Mouse (Mus musculus) G1E (cell line): Measurements from ENCODE around the gene Rars2. TPM values are rescaled to one million over a fixed set of nuclear protein-coding genes. Genes with fewer than 3 reads are reported as not detected.

Source experiments
- ATAC-seq: 2 replicates; pipeline ENCODE4 v1.8.0; 2016; ENCODE audit warnings: mild to moderate bottlenecking; ENCODE audit not compliant: insufficient number of reproducible peaks, poor library complexity, low FRiP score, severe bottlenecking; ENCODE audit errors: extremely low read depth
- DNase-seq: peaks from one replicate; pipeline ENCODE4 v3.0.0; 2012; ENCODE audit warnings: low spot score
- H3K27me3 ChIP-seq: 2 replicates; pipeline ENCODE4 v1.6.1; 2012; ENCODE audit warnings: mild to moderate bottlenecking, low read length, inconsistent platforms; ENCODE audit not compliant: insufficient read depth
- H3K36me3 ChIP-seq: replicated peaks from 2 replicates; pipeline ENCODE3; 2012; ENCODE audit warnings: mild to moderate bottlenecking, inconsistent platforms
- H3K4me1 ChIP-seq: 2 replicates; pipeline ENCODE4 v1.6.1; 2012; ENCODE audit warnings: low read depth, low read length, inconsistent platforms, mixed read lengths; ENCODE audit not compliant: insufficient read depth
- H3K4me3 ChIP-seq: 2 replicates; pipeline ENCODE4 v1.5.1; 2012; ENCODE audit warnings: low read depth, mild to moderate bottlenecking, inconsistent platforms, low read length, moderate library complexity, mixed read lengths
- H3K9me3 ChIP-seq: replicated peaks from 2 replicates; pipeline ENCODE4 v1.6.1; 2012; ENCODE audit warnings: inconsistent platforms
- CTCF ChIP-seq: IDR thresholded peaks from 2 replicates; pipeline ENCODE4 v1.5.1; 2012; ENCODE audit warnings: low read depth, low read length, inconsistent platforms, mixed read lengths
- GATA1 ChIP-seq: IDR thresholded peaks from 2 replicates; pipeline ENCODE4 v1.6.1; 2012; ENCODE audit warnings: borderline replicate concordance, low read length, inconsistent platforms, mixed read lengths
- GATA2 ChIP-seq: IDR thresholded peaks from 2 replicates; pipeline ENCODE4 v1.6.1; 2012; ENCODE audit warnings: low read depth, low read length, inconsistent platforms, borderline replicate concordance
- POLR2AphosphoS5 ChIP-seq: IDR thresholded peaks from 2 replicates; pipeline ENCODE4 v1.6.1; 2012; ENCODE audit warnings: low read depth, low read length, inconsistent platforms; ENCODE audit not compliant: insufficient replicate concordance
- TAL1 ChIP-seq: conservative IDR thresholded peaks from 2 replicates; pipeline ENCODE4 v1.6.1; 2012; ENCODE audit warnings: low read depth, low read length, inconsistent platforms, mixed read lengths
- polyA plus RNA-seq: library from polyadenylated mRNA; stranded (reverse); fragments of >175 nt; gene quantifications from 2 replicates; pipeline ENCODE4 v1.2.3, GENCODE M21; 2012
- total RNA-seq, 2 experiments: library from RNA; stranded (forward) in 1 of 2; stranded (reverse) in 1 of 2; fragments of 200-1000 nt in 1 of 2; fragments of >200 nt in 1 of 2; fragmentation: Nextera tagmentation in 1 of 2; gene quantifications; 2 replicates each; pipeline ENCODE4 v1.2.3; 2014 to 2017

Gene Rars2
- total and polyA plus RNA-seq, 3 experiments = 5.2 to 93.8 (median 49.3) TPM

DNA sequence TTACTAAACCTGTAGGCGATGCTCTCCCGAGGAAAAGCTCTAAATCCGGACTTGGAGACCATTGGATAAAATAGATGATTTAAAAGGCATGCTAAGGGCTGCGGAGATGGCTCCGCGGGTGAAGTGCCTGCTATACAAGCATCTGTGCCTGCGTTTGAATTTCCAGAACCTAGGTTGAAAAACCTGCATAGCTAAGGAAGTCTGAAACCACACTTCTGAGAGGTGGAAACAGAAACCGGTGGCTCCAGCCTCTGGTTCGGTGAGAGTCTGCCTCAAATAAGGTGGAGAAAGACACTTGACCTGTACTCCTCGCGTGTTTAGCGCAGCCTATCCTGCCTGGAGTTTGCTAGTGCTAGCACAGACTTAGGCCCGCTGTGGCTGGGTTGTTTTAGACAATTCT, 546 bp downstream of the Rars2 start:
- ATAC-seq = no peak
- Histone ChIP-seq H3K9me3 (no peaks in the 10 kb centered on the region), H3K4me1 (peaks cover 29% of the 10 kb centered on the region), H3K27me3 (no peaks in the 10 kb centered on the region), H3K4me3 (peak overlapping the region; percentile 91), H3K36me3 (peaks cover 27% of the 10 kb centered on the region)
- no peak for TF ChIP-seq GATA1
- no peak for TF ChIP-seq TAL1
- no peak for TF ChIP-seq POLR2AphosphoS5
- TF ChIP-seq GATA2 = no peak
- DNase-seq = peak; percentile 9

DNA sequence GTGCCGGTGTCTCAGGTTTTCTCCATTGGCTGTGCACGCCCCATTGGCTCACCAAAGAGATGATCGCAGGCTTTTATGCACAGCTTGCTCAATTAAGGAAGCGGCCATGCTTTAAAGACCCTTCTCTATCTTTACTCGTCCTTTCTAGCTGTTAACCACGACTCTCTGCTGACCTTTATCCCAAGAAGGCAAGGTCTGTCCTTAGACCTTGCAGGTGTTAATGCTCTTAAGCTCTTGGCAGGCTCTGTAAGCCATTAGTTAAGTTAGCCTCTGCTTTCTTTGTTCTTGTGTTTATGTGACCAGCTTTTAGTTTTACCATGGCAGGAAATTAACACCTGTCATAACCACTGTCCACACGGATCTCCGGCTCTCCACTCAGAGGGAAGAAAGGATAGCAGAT, 1.4 kb downstream of the Rars2 start:
- TF ChIP-seq POLR2AphosphoS5 (no peak), GATA2 (no peak), TAL1 (no peak), GATA1 (no peak), CTCF (no peak)

DNA sequence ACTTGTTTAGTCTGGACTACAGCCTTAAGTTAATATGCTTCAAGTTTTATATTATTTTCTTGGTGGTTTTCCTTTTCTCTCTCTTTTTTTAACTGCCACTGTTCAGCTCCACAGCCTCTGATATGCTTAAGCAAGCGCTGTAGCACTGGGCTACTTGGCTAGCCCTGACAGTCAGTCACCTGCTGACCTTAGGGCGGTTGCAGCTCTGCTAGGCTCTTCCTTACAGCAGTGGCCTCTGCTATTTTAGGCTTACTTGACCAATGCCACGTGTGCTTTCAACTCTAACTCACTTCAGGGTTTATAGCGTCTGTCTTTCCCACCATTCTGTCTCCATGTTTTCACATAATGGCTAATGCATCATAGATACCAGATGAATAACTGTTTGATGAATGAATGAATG, 10.8 kb downstream of the Rars2 start:
- ATAC-seq (no peak), DNase-seq (no peak)
- H3K4me1 ChIP-seq = no peaks in the 10 kb centered on the region; the same call in 1 of the 2 replicates
- no peaks in the 10 kb centered on the region for H3K9me3 ChIP-seq
- H3K36me3 ChIP-seq = peaks cover 76% of the 10 kb centered on the region
- H3K27me3 ChIP-seq = no peaks in the 10 kb centered on the region
- no peak overlapping the region for H3K4me3 ChIP-seq
- TF ChIP-seq CTCF (no peak), POLR2AphosphoS5 (no peak), GATA2 (no peak), GATA1 (no peak), TAL1 (no peak)

More for the DNA sequence above, 1.4 kb downstream of the Rars2 start:
- Histone ChIP-seq H3K9me3 (no peaks in the 10 kb centered on the region), H3K36me3 (peaks cover 27% of the 10 kb centered on the region), H3K4me3 (peak overlapping the region; percentile 91), H3K27me3 (no peaks in the 10 kb centered on the region), H3K4me1 (peaks cover 29% of the 10 kb centered on the region)
- ATAC-seq (0 out of 2 replicates have a peak, but pooled peaks have one; percentile 6), DNase-seq (no peak)

GRCm38 (mm10) chr4:34626401-34626800, 11.6 kb downstream of the Rars2 start:
- no peaks in the 10 kb centered on the region for H3K9me3 ChIP-seq
- no peak overlapping the region for H3K4me3 ChIP-seq
- peaks cover 81% of the 10 kb centered on the region for H3K36me3 ChIP-seq
- no peaks in the 10 kb centered on the region for H3K27me3 ChIP-seq
- no peaks in the 10 kb centered on the region; the same call in 1 of the 2 replicates for H3K4me1 ChIP-seq
- no peak for DNase-seq
- ATAC-seq = no peak
- TF ChIP-seq CTCF (no peak), GATA1 (no peak), GATA2 (no peak), TAL1 (no peak), POLR2AphosphoS5 (no peak)

- no peak for TF ChIP-seq GATA2
- TF ChIP-seq TAL1 = no peak
- no peak for TF ChIP-seq CTCF
- TF ChIP-seq GATA1 = no peak
- TF ChIP-seq POLR2AphosphoS5 = no peak
- H3K4me1 ChIP-seq = no peaks in the 10 kb centered on the region
Observed at GRCm38 (mm10) chr4:34629956-34630355, 15.2 kb downstream of the Rars2 start.

DNA sequence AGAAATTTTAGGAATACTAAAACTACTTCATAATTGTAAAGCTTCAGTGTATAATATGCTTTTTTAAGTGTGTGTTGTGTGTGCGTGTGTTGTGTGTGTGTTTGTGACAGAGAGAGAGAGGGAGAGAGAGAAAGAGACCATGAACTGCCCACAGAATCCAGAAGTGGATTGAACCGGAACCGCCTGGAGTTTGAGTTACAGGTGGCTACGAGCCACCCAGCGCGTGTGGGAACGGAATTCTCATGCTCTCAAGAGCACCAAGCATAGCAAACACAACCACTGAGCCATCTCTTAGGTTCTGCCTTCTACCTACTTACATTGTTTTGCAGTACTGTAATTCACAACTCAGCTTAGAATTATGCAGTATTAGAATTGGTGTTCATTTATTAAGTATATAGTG, 19.4 kb downstream of the Rars2 start:
- no peak for TF ChIP-seq CTCF
- no peak for TF ChIP-seq TAL1
- no peak for TF ChIP-seq GATA1
- no peak for TF ChIP-seq GATA2
- TF ChIP-seq POLR2AphosphoS5 = no peak
- no peak for DNase-seq
- Histone ChIP-seq H3K4me1 (no peaks in the 10 kb centered on the region), H3K27me3 (no peaks in the 10 kb centered on the region), H3K4me3 (no peak overlapping the region), H3K9me3 (no peaks in the 10 kb centered on the region), H3K36me3 (peaks cover 81% of the 10 kb centered on the region)
- ATAC-seq = no peak

More at GRCm38 (mm10) chr4:34629956-34630355, 15.2 kb downstream of the Rars2 start:
- Histone ChIP-seq H3K27me3 (no peaks in the 10 kb centered on the region), H3K4me3 (no peak overlapping the region), H3K9me3 (no peaks in the 10 kb centered on the region), H3K36me3 (peaks cover 81% of the 10 kb centered on the region)
- no peak for ATAC-seq
- DNase-seq = no peak
